Mouse (Mus musculus): ENCODE results near the gene Ints3.
A peak's percentile ranks its signal among the peaks of the same experiment; 100 is the strongest.

Ints3 gene

DNA sequence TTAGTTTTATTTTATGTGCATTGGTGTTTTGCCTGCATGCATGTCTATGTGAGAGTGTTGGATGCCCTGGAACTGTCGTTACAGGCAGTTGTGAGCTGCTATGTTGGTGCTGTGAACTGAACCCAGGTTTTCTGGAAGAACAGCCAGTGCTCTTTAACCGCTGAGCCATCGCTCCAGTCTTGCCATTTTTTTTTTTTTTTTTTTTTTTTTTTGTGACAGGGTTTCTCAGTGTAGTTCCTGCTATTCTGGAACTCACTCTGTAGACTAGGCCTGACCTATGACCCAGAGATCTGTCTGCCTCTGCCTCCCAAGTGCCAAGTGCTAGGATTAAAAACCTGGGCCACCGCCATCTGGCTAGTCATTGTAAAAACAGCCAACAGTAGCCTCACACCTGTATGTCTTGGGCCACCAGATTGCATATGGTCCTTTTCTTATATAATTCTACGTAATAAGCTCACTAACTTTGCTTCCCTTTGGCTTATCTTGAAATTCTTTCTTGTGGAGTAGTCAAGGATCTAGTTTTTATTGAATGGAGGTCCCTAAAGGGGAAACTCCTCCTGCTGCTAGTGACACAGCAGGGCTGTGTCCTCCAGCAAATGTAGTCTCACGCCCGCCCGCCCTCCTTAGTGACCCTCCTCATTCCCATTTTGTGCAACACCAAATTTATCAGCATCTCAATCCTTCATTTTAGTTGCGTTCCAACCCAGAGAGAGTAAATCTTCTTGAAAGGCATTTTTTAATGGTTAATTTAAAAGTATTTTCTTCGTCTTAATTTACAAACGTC, 12.2 kb upstream of the Ints3 start:
- no peak for DNase-seq (ENCODE audit: low spot score in 2 of 2)

DNA sequence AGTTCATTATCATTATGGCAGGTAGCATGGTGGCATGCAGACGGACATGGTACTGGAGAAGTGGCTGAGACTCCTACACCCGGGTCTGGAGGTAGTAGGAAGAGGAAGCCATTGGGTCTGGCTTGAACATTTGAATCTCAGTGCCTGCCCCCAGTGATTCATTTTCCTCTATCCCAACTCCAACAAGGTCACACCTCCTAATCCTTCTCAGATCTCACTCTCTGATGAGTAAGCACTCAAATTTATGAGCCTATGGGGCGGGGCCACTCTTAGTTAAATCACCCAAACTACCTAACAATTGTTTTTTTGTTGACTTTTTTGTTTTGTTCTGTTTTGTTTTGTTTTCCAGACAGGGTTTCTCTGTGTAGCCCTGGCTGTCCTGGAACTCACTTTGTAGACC, 10.6 kb upstream of the Ints3 start:
- no peak for DNase-seq (ENCODE audit: low spot score in 2 of 2)

DNA sequence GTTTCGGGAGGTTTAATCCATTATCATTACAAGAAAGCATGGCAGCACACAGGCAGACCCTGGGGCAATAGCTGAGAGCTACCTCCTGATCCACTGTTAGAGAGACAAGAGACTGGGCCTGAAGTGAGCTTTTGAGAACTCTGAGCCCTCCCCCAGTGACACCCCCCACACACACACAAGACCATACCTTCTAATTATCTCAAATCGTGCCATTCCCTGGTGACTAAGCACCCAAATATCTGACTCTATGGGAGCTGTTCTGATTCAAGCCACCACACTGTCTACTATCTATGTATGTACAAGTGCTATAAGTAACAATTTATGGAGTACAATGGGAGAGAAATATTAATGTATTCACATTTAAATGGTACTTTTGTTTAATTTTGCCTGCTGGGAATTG, 7.3 kb upstream of the Ints3 start:
- no peak for DNase-seq (ENCODE audit: low spot score in 2 of 2)

DNA sequence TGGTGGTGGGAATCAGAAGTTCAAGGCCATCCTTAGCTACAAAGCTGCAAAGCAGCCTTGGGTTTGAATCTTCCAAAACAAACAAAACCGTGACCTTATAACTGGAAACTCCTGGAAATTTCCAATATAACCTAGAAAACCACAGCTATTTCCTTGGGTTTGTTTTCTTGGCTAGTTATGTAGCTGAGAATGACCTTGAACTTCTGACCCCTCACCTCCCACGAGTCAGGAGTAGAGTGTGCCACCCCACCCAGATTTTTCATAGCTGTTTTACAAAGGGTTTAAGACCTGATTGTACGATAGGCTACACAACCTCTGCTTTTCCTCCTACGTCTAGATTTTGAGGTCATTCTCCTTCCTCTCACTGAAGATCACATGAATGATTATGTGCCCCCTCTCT, 3.7 kb upstream of the Ints3 start:
- no peak for DNase-seq (ENCODE audit: low spot score in 2 of 2)

DNA sequence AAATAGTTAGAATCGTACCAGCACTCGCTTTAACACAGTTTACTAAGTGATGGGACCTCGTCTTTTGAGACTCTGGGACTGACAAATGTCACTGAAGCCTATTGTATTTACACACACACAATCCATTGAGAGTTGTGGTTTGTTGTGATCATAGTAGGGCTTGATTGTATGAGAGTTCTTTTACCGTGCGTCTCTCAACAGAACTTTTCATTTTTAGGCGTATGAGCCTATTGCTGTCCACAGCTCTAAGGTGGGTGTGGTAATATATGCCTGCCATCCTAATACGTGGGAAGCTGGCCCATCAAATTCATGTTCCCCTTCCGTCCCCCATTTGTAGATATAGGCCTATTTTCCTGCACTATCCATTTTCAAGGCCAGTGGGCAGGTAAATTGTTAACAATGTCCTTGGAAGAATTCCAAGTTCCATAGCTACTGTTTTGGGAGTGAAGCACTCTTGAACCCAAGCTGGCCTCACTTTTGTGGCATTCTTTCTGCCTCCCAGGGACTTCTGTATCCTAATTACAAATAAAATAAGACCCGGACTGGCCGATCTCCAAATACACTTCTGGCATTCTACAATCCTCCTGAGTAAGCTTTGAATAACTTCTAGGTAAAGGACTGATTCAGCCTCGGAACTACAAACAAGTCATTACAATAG, 780 bp upstream of the Ints3 start:
- DNase-seq (ENCODE audit: low spot score in 2 of 2), result no peak

DNA sequence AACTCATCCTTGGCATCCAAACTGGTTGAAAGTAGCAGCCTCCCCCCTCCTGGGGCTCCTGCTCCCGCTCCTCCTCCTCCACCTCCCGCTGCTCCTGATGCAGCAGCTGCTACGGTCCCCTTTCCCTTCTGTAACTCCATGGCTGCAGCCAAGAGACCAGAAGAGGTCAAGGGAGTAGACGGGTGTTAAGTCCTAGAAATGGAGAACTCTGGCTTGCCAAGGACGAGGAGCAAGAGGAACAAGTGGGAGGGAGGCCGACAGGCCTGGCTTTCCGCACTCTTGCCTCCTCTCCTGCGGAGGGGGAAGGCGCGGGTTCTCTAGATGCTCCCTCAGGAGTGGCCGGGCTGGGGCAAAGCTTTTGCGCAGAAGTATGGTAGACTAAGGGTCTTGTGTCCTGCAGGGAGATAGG, 607 bp downstream of the Ints3 start:
- peak in 1 of 2 experiments; percentile 14 for DNase-seq (ENCODE audit: low spot score in 2 of 2)

DNA sequence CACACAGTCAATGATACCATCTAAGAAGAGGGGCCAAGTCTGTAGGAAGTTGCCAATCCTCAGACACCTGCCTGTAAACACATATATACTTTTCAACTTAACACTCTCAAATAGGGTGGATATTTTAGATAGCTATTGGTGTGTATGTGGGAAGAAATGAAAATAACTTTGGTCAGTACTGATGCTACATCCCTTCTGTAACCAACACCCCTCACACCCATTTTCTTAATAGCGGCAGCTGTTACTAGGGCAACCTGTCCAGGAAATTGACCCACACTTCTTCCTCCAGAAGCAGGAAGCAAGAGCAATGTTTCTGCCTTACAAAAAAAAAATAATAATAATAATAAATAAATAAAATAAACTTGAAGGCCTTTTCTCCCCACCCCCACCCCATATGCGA, 1.1 kb downstream of the Ints3 start:
- DNase-seq (ENCODE audit: low spot score in 2 of 2), result no peak

DNA sequence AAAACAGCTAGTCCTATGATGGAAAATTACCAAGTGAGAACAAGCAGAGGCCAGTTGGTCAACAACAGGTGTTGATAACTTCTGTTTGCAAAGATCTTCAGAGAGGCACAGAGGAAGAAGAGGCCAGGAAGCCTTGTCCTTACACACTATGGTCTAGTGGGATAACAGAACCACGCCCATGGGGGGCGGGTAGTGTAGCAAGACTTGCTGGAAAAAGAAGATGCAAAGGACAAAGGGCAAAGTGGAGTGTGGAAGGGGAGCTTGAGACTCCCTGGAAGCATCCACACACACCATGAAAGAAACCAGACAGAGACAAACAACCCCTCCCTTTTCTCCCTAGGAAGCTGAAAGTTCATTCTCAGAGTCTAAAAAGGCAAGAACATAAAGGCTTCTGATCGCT, 3.8 kb downstream of the Ints3 start:
- no peak for DNase-seq (ENCODE audit: low spot score in 2 of 2)

DNA sequence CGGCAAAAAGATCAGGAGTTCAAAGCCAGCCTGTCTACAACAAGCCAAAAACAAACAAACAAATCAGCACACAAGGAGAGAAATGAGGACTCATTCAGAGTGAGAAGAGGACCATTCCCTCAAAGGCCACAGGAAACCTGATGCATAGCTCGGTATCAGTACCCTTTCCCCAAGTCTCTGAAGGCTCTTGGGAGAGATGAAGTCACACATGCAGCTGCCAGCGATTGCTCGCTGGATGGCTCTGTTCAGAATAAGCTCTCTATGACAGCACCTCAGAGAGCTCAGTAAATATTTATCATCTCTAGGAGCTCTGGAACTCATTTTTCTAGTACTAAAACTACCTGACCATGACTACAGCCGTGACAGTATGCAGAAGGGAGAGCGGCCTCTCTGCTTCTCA, 5.2 kb downstream of the Ints3 start:
- no peak for DNase-seq (ENCODE audit: low spot score in 2 of 2)

DNA sequence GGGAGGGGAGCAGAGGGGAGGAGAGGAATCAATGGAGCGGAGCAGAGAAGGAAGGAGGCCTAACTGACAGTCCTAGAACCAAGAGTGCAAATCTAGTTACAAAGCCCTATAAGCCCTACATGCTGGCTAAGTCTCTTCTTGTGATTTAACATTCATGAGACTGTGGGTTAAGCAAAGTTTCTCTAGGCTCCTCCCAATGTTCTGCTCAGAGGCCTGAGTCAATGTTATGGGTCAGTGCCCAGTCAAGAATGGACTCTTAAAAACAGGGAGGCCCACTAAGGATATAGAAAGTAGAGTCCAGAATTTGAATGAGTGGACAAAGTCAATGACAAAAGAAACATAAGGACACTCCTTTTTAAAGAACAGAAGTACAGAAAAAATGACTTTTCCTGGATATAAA, 5.8 kb downstream of the Ints3 start:
- no peak for DNase-seq (ENCODE audit: low spot score in 2 of 2)

DNA sequence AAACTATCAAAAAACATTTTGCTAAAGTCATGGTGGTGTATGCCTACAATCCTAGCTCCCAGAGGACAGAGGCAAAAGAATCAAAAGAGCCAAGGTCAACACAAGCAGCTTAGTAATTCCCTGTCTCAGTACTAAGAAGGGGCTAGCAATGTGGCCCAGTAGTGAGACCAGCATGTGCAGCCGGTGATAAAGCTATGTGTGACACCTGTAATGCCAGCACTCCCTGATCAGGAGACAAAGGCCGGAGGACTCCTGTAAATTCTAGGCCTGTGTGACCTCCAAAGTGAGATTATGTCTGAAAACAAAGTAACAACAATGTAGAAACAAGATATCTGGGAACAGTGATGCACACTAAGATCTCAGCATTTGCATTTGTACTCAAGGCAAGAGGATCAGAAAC, 7.9 kb downstream of the Ints3 start:
- DNase-seq (ENCODE audit: low spot score in 2 of 2), result no peak

DNA sequence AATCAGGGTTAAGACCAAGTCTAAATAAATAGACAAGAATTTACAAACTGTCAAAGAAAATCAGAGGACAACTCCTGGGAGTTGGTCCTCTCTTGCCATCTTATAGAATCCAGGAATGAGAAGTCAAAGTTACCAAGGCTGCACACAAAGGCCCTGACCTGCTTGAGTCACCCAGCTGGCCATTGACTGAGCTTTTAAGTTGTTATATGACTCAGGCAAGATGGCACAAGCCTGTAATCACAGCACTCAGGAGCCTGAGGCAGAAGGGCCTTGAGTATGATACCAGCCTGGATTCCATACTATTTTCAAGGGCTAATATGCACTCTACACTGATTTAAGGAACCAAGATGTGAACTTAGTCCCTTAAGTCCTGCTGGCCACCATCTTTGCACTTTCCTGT, 9.9 kb downstream of the Ints3 start:
- no peak for DNase-seq (ENCODE audit: low spot score in 2 of 2)

DNA sequence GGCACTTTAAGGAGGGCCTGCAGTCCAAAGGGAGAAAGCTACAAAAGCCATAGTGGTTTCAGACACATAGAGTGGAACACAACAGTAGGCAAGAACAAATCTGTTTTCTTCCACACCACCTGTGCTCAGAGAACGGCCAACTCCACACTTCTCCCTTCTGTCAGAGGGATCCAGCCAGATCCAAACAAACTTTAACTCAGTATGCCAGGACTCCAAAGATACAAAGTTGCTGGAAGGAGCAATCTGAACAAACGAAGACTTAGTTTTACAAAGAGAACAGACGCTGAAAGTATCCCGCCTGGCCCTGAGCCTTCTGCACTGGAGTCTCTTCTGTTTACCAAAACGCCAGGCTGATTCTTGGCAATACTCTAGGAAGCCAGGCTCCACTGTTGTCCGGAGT, 12.7 kb downstream of the Ints3 start:
- DNase-seq (ENCODE audit: low spot score in 2 of 2), result no peak

DNA sequence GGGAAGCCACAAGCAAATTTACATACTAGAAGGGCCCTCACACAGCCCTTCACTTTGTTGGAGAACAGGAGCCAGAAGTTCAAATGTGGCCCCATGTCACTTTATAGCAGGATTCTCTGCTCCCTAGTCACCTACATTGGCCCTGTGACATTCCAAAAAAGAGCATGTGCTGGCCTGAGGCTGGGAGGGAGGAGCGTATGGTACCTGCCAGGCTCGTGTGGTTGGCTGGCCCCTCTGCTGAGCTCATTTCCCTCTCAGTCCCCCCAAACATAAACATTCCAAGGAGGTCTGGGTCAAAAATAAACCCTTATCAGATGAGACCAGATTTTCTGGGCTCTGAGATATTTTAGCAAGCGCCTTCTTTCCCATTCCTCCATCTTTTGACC, 20.4 kb downstream of the Ints3 start:
- no peak for DNase-seq (ENCODE audit: low spot score in 2 of 2)

DNA sequence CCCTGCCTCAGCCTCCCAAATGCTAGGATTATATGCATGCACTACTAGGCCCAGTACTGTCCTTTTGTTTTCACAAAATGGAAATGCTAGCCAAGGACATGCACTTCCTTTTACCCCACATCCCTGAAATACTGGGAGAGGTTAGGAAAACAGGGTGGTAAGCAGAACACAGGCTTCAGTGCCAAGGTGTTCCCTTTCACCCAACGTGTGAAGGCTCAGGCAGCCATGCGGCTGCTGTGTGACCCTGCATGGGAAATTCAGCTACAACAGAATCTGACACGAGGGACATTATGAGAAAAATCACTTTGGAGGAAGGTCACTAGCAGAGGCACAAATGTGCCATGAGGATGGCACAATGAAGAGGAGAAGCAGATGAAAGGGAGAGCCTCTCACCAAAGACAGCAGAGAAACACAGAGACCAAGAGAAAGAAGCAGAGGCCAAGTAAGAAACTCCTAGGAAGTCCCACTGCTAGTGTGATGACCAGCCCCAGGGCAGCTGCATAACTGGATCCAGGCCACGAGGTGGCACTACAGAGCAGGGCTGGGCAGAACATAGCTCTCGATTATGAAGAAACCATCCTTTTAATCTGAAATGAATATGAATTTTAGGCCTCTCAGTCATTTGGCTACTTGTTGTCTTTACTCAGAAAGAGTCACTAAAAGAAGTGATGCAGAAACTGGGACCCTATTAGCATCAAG, 21.0 kb downstream of the Ints3 start:
- peak; percentile 42 to 53 for DNase-seq (ENCODE audit: low spot score in 2 of 2)

DNA sequence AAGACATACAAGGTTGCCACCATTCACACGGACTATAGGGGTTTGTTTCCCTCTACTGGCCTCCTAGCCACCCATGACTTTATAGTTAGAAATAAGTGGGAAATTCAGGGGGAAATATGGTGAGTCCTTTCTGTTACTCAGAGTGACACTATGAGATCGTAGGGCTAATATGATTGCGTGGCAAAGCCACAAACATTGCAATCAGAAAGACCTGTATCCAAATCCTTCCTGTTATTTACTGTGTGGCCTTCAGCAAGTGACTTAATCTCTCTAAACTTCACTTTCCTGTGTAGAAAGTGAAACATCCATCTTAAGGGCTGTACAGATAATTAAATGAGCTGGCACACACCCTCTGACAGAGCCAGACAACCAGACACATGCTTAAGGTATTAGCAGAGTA, 24.7 kb downstream of the Ints3 start:
- DNase-seq (ENCODE audit: low spot score in 2 of 2), result no peak

DNA sequence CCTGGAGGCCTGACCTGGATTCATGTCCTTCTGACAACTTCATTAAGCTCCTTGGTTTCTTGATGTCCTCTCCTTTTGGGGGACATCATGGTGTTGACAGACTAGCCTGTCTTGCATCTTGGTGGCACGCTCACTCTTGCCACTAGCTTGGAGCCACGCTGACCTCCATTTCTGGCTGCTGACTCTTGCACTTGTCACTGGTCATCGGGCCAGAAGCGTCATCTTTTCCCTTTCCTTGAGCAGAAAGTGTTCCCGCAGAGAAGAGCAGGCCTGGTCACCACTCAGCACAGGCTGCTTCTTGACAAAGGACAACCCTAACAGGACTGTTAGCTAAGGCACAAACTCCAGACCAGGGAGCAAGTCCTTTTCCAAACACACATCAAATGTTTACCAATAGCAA, 27.0 kb downstream of the Ints3 start:
- no peak for DNase-seq (ENCODE audit: low spot score in 2 of 2)

DNA sequence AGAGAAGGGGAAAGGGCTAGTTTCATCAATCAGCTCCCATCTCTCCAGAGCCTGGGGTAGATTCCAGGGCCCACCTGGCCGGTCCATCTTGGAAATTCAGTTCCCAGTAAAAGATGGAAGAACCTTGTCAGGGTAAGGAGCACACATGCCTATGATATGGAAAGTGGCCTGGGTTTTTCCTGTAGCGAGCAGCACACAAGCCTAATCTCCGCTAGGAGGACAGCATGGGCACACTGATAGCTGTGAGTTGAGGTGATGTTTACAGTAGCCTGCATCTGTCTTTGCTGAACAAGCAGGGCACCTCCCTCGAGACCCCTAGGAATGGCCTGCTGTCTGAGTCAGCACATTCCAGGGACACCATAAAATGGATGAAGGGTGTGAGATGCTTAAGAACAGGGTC, 28.8 kb downstream of the Ints3 start:
- no peak for DNase-seq (ENCODE audit: low spot score in 2 of 2)

DNA sequence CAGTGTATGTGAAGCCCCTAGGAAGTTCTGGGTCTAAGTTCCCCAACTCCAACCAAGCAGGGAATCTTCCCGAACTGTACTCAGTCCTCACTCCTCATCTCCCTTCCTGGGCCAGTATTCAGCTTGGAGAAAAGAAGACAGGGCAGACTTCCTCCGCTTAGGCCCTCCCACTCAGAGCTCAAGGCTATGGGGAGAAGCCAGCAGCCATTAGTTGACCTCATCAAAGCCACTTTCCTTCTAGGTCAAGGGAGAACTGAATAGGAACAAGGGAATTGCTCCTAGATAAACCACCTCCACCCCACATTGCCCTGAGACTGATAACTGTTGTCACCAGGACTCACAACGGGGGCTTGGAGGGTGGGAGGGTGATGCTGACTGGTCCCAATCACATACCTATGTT, 29.3 kb downstream of the Ints3 start:
- DNase-seq (ENCODE audit: low spot score in 2 of 2), result no peak

DNA sequence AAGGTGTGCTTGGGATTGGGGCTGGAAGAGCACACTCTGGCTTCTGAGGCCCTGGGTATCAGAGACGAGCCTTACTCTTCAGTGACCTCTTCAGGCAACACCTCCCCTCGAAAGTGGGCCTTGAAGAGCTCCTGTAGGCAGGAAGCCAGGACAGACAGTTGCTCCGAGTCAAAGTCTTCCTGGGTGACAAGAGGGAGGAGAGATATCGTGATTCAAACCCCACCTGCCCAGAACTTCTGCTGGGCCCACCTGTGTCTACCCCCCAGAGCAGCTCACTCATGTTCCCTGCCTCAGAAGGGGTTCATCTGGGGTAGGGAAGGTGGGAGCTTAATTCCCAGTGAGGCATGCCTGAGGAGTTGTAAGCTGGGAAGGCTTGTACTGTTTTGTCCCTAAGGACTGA, 32.4 kb downstream of the Ints3 start:
- no peak for DNase-seq (ENCODE audit: low spot score in 2 of 2)

DNA sequence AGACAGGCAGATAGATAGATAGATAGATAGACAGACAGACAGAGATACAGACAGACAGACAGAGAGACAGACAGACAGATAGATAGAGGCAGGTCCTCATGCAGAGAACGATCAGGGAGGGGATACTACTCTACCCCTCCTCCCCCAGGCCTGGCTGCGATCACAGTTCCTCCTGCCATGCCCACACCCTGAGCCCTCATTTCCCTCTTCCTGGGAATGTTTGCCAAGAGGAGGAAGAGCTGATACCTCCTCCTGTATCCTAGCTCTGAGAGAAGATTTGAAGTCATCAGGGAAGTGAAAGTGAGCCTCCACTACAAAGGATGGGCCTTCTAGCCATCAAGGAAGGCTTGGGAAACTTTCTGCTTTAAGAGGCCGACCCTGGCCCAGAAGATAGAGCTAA, 37.8 kb downstream of the Ints3 start:
- DNase-seq (ENCODE audit: low spot score in 2 of 2), result no peak

DNA sequence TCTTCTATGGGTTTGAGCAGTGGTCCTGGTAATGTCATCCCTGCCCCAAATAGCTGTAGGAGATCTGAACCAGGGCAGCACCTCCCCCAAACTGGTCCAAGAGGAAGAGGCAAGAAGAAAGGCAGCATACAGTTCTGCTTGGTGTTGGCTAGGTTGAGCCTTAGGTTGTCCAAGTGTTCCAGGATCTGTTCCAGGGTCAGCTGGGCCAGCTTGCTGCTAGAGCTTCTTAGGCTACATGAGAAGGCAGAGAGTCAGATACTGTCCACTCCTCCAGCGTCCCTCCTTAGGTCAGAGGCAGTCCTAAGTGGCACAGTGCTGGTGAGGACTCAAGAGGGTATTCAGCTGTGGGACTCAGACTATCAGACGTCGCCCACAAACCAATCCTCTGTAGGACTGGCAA, 40.8 kb downstream of the Ints3 start:
- DNase-seq (ENCODE audit: low spot score in 2 of 2), result no peak

DNA sequence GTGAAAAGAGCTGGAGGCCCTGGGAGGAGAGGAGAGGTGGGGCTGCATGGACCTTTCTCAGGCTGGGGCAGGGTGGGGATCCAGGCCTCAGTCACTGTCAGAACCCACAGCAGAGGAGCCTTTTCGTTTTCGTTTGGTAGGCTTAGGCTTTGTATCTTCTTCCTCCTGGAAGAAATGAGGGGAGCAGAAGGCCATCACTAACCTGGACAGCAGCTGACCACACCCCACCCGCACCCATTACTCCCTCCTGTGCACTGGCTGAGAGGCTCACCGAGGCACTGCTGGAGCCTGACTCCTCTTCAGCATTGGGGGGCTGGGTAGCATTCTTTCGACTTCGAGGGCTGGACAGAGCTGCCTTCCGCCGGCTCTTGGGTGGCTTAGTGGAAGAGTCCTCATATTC, 41.5 kb downstream of the Ints3 start:
- DNase-seq (ENCODE audit: low spot score in 2 of 2), result no peak
